Mouse (Mus musculus): ENCODE measurements at regions not wholly inside any gene's neighbourhood (a gene's known extent, or its start where the extent isn't known, plus 50 kb on each side); places are given as distances from the start of the nearest gene placed in this dataset.

GRCm38 (mm10) chr13:71148491-71149302, 307.1 kb upstream of the Adamts16 start:
- Histone ChIP-seq H3K9ac (ENCODE audit: low read depth, low read length) (no peak overlapping the region), H3K9me3 (ENCODE audit: control insufficient read depth, low read length) (no peaks in the 10 kb centered on the region), H3K27ac (ENCODE audit: low read depth, low read length) (no peak overlapping the region), H3K4me1 (ENCODE audit: control insufficient read depth, insufficient read depth, low read length) (0 out of 2 replicates have a peak, but pooled peaks cover 3% of the 10 kb centered on the region), H3K36me3 (ENCODE audit: control insufficient read depth, insufficient read depth, low read length) (no peaks in the 10 kb centered on the region), H3K4me2 (replicated peaks; ENCODE audit: low read depth, low read length) (no peak overlapping the region), H3K27me3 (ENCODE audit: control insufficient read depth, insufficient read depth, low read length) (no peaks in the 10 kb centered on the region; the same call in 1 of the 2 replicates), H3K4me3 (ENCODE audit: low read length) (no peak overlapping the region)
- 33% methylated on average over 8 of the region's 8 CpGs for WGBS
- peak; percentile 62; the same call in 1 of the 2 replicates for ATAC-seq (ENCODE audit: low FRiP score, low TSS enrichment)

DNA sequence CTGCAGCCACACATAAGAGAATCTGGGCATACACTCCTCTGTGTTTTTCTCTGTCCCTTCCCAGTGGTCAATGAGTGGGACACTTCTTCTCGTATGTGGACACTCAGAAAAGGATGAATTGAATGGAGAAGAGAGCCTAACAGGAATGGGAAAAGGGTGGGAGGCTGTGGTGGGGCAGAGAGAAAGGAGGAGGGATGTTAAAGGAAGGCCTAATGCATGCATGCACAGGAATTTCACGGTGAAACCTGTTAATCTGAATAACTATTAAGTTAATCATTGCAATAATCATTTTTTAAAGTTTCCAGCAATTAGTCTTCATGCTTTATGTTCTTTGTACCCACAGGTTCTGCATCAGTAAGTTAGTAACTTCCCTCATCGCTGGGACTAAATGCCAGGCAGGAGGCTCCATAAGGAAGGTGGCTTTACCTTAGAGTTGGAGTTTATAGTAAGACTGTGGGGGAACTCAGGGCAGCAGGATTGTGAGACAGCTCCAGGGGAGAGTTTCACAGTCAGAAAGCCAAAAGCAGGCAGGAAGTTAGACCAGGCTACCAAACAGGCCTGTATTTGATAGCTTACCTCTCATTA, 305.3 kb upstream of the Adamts16 start:
- no peak overlapping the region for H3K4me3 ChIP-seq (ENCODE audit: low read length)
- no peaks in the 10 kb centered on the region; the same call in 1 of the 2 replicates for H3K27me3 ChIP-seq (ENCODE audit: control insufficient read depth, insufficient read depth, low read length)
- no peak overlapping the region for H3K9ac ChIP-seq (ENCODE audit: low read depth, low read length)
- H3K27ac ChIP-seq (ENCODE audit: low read depth, low read length) = no peak overlapping the region
- H3K4me1 ChIP-seq (ENCODE audit: control insufficient read depth, insufficient read depth, low read length) = 0 out of 2 replicates have a peak, but pooled peaks cover 3% of the 10 kb centered on the region
- WGBS = 52% methylated on average over 3 of the region's 3 CpGs
- no peak overlapping the region for H3K4me2 ChIP-seq (replicated peaks; ENCODE audit: low read depth, low read length)
- no peaks in the 10 kb centered on the region for H3K36me3 ChIP-seq (ENCODE audit: control insufficient read depth, insufficient read depth, low read length)
- no peaks in the 10 kb centered on the region for H3K9me3 ChIP-seq (ENCODE audit: control insufficient read depth, low read length)
- peak; percentile 46; the same call in 1 of the 2 replicates for ATAC-seq (ENCODE audit: low FRiP score, low TSS enrichment)

DNA sequence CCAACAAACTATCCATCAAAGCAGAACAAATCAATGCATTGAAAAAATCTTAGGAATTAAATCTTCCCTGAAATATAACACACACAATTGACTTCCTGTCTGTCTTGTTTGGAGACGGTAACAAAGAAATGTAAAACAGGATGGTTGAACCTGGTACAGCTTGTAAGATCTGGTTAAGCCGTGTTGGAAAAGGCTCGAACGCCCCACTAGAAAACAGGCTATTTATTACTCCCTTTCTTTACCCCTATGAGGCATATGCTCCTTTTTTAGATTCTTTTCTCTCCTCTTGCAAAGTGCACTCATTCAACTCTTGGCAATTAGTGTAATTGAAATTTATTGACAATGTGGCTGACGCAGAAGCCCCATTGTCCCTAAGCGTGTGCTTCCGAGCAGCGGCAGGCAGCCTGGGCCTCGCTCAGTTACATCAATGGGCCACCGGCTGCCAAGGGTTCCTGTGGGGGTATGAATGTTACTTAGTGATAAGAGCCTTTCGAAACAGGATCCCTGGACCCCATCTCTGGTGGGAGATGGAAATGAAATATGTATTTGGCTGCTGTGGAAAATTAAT, 297.2 kb upstream of the Adamts16 start:
- no peak overlapping the region for H3K9ac ChIP-seq (ENCODE audit: low read depth, low read length)
- no peak for ATAC-seq (ENCODE audit: low FRiP score, low TSS enrichment)
- H3K27me3 ChIP-seq (ENCODE audit: control insufficient read depth, insufficient read depth, low read length) = no peaks in the 10 kb centered on the region
- 82% methylated on average over 11 of the region's 11 CpGs for WGBS
- no peaks in the 10 kb centered on the region for H3K9me3 ChIP-seq (ENCODE audit: control insufficient read depth, low read length)
- no peak overlapping the region for H3K27ac ChIP-seq (ENCODE audit: low read depth, low read length)
- no peaks in the 10 kb centered on the region for H3K36me3 ChIP-seq (ENCODE audit: control insufficient read depth, insufficient read depth, low read length)
- no peaks in the 10 kb centered on the region for H3K4me1 ChIP-seq (ENCODE audit: control insufficient read depth, insufficient read depth, low read length)
- H3K4me2 ChIP-seq (replicated peaks; ENCODE audit: low read depth, low read length) = no peak overlapping the region
- no peak overlapping the region for H3K4me3 ChIP-seq (ENCODE audit: low read length)

DNA sequence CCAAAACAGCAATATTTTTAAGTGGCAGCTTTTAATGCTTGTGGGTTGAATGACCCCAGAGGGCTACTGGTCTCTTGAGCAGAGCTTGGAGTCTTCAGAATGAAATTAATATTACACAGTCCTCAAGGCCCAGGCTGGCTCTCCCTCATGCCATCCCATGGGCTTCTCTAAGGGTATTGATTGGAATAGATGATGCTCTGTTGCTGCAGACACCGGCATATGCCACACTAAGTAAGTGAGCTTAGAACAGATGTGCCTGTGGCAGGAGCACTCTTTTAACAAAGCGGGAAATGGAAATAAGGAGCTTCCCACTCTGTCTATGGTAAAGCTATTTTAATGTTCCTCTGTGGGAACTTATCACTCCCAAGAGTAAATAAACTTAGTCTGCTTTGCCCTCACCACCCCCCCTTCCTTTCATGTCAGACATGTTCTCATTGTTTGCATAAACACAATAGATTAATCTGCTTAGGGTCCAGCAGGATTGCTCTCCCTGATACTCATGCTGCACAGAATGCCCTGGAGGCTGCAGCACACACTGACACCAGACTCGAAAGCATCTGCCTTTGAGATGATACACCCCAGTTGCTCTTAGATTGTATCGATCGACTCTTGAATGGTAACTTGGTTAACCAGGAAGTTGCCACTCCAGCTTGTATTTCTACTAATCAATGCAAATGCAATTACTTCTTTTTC, 294.5 kb upstream of the Adamts16 start:
- 85% methylated on average over 5 of the region's 5 CpGs for WGBS
- H3K4me2 ChIP-seq (replicated peaks; ENCODE audit: low read depth, low read length) = no peak overlapping the region
- no peaks in the 10 kb centered on the region for H3K9me3 ChIP-seq (ENCODE audit: control insufficient read depth, low read length)
- H3K36me3 ChIP-seq (ENCODE audit: control insufficient read depth, insufficient read depth, low read length) = no peaks in the 10 kb centered on the region
- no peak overlapping the region for H3K4me3 ChIP-seq (ENCODE audit: low read length)
- no peak for ATAC-seq (ENCODE audit: low FRiP score, low TSS enrichment)
- no peak overlapping the region for H3K9ac ChIP-seq (ENCODE audit: low read depth, low read length)
- no peak overlapping the region for H3K27ac ChIP-seq (ENCODE audit: low read depth, low read length)
- no peaks in the 10 kb centered on the region for H3K27me3 ChIP-seq (ENCODE audit: control insufficient read depth, insufficient read depth, low read length)
- H3K4me1 ChIP-seq (ENCODE audit: control insufficient read depth, insufficient read depth, low read length) = no peaks in the 10 kb centered on the region

- Histone ChIP-seq H3K4me2 (replicated peaks; ENCODE audit: low read depth, low read length) (no peak overlapping the region), H3K4me1 (ENCODE audit: control insufficient read depth, insufficient read depth, low read length) (no peaks in the 10 kb centered on the region), H3K27me3 (ENCODE audit: control insufficient read depth, insufficient read depth, low read length) (no peaks in the 10 kb centered on the region), H3K9me3 (ENCODE audit: control insufficient read depth, low read length) (no peaks in the 10 kb centered on the region), H3K4me3 (ENCODE audit: low read length) (no peak overlapping the region), H3K36me3 (ENCODE audit: control insufficient read depth, insufficient read depth, low read length) (no peaks in the 10 kb centered on the region), H3K27ac (ENCODE audit: low read depth, low read length) (no peak overlapping the region), H3K9ac (ENCODE audit: low read depth, low read length) (no peak overlapping the region)
- no peak for ATAC-seq (ENCODE audit: low FRiP score, low TSS enrichment)
- WGBS = 3% methylated on average over 1 of the region's 1 CpGs
Measured at GRCm38 (mm10) chr13:71121484-71121883, 279.9 kb upstream of the Adamts16 start.

DNA sequence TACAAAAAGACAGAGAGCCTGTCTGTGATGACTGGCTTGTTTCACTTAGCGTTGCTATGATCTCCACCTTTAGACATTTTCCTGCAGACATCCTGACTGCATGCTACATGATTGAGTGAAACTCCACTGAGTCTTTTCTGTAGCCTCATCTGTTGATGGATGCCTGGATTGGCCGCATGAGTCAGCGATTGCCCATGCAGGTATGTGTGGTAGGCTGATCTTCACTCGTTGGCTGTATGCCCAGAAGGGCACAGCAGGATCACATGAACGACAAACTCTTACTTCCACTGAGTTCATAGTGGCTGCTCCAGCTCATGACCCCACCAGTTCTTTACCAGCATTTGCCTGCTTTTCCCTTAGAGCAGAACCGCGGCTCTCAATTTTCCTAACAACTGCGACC, 266.6 kb upstream of the Adamts16 start:
- Histone ChIP-seq H3K9me3 (ENCODE audit: control insufficient read depth, low read length) (no peaks in the 10 kb centered on the region), H3K27ac (ENCODE audit: low read depth, low read length) (no peak overlapping the region), H3K36me3 (ENCODE audit: control insufficient read depth, insufficient read depth, low read length) (no peaks in the 10 kb centered on the region), H3K4me1 (ENCODE audit: control insufficient read depth, insufficient read depth, low read length) (no peaks in the 10 kb centered on the region), H3K27me3 (ENCODE audit: control insufficient read depth, insufficient read depth, low read length) (peaks cover 17% of the 10 kb centered on the region), H3K4me2 (replicated peaks; ENCODE audit: low read depth, low read length) (no peak overlapping the region), H3K9ac (ENCODE audit: low read depth, low read length) (no peak overlapping the region), H3K4me3 (ENCODE audit: low read length) (no peak overlapping the region)
- WGBS = 83% methylated on average over 8 of the region's 8 CpGs
- no peak for ATAC-seq (ENCODE audit: low FRiP score, low TSS enrichment)

DNA sequence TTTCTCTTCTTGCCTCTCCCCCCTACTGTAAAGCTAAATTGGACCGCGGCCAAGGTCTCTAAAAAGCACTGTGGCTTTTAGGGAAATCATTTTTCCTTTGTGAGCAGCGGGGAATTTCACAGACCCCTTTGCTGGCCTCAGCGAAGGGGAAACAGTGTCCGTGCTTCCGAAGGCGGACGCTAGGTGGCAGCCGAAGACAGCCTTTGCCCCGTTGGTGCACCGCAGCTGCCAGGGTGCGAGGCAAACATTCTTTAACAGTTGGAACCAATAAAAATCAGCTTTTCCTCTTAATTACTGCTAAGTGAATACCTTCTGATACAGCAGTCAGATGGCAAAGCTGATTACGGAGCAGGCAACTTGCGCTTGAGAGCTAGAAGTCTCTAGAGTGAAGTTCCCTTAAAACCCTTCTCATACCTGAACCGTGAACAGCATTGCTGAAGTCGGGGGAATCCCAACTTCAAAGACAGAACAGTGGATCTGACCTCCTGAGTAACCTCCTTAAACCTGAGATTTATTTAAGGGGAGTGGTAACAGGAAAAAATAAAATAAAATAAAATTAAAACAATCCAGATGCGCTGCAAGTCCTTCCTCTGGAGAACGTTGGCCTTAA, 263.7 kb upstream of the Adamts16 start:
- no peaks in the 10 kb centered on the region for H3K9me3 ChIP-seq (ENCODE audit: control insufficient read depth, low read length)
- 11% methylated on average over 18 of the region's 18 CpGs for WGBS
- no peak overlapping the region for H3K27ac ChIP-seq (ENCODE audit: low read depth, low read length)
- H3K9ac ChIP-seq (ENCODE audit: low read depth, low read length) = no peak overlapping the region
- peak overlapping the region; percentile 2; the same call in 1 of the 2 replicates for H3K4me3 ChIP-seq (ENCODE audit: low read length)
- ATAC-seq (ENCODE audit: low FRiP score, low TSS enrichment) = peak; percentile 79
- no peaks in the 10 kb centered on the region for H3K36me3 ChIP-seq (ENCODE audit: control insufficient read depth, insufficient read depth, low read length)
- no peaks in the 10 kb centered on the region for H3K4me1 ChIP-seq (ENCODE audit: control insufficient read depth, insufficient read depth, low read length)
- peaks cover 22% of the 10 kb centered on the region for H3K27me3 ChIP-seq (ENCODE audit: control insufficient read depth, insufficient read depth, low read length)
- H3K4me2 ChIP-seq (replicated peaks; ENCODE audit: low read depth, low read length) = peak overlapping the region; percentile 45

GRCm38 (mm10) chr13:71104419-71105228, 263.0 kb upstream of the Adamts16 start:
- 17% methylated on average over 22 of the region's 22 CpGs for whole genome bisulfite sequencing
- Histone ChIP-seq H3K9ac (ENCODE audit: low read depth, low read length) (no peak overlapping the region), H3K27me3 (ENCODE audit: control insufficient read depth, insufficient read depth, low read length) (peaks cover 22% of the 10 kb centered on the region), H3K4me1 (ENCODE audit: control insufficient read depth, insufficient read depth, low read length) (no peaks in the 10 kb centered on the region), H3K4me2 (replicated peaks; ENCODE audit: low read depth, low read length) (peak overlapping the region; percentile 45), H3K36me3 (ENCODE audit: control insufficient read depth, insufficient read depth, low read length) (no peaks in the 10 kb centered on the region), H3K4me3 (ENCODE audit: low read length) (peak overlapping the region; percentile 2; the same call in 1 of the 2 replicates), H3K9me3 (ENCODE audit: control insufficient read depth, low read length) (no peaks in the 10 kb centered on the region), H3K27ac (ENCODE audit: low read depth, low read length) (no peak overlapping the region)
- ATAC-seq (ENCODE audit: low FRiP score, low TSS enrichment) = no peak
